Mouse (Mus musculus) natural killer cell, adult 2 months (primary cell): ENCODE results near the gene Ccdc181.
A peak's percentile ranks its signal among the peaks of the same experiment; 100 is the strongest.

Experiments
- DNase-seq, 2 experiments: peaks; one replicate each; pipeline ENCODE4 v3.0.0; 2022; ENCODE audit warnings: low spot score in 2 of 2

The Ccdc181 gene

GRCm38 (mm10) chr1:164284007-164284406, 8.6 kb downstream of the Ccdc181 start:
- no peak for DNase-seq

- no peak for DNase-seq
These were observed 12.0 kb downstream of the Ccdc181 start for GRCm38 (mm10) chr1:164287406-164287805.

DNA sequence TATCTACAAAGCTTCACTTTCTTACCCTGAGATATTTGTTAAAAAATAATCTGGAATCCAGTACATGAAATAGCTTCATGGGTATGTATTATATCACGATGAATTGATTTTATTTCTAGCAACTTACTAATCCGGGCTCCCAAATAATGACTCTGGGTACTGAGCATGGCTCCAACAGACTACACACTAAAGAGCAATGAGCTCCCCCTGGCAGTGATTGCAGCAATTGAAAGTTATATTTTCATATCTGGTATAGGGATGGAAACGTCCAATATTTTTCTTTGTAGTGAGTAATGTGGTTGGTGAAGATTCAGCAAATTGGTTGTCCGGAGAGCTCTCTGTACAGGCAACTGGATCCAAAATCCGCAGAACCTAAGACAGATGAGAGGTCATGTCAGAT, 16.7 kb downstream of the Ccdc181 start:
- DNase-seq, result no peak

DNA sequence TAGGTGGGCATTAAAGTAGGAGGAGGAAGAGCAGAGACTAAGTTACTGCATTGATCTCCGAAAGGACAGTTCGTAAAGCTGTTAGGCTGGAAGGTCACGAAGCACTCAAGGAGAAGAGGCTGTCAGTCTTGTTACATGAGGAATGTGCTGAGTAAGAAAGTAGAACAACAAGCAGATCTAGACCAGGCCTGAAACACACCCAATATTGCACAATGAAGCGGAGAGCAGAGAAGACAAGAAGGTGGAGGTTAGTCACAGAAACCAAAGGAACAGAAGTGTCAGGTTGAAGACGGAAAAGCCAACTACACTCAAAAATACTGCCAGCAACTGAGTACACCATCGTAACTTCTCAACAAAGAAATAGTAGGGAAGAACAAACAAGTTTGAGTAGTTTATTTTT, 18.7 kb downstream of the Ccdc181 start:
- DNase-seq, result no peak

DNA sequence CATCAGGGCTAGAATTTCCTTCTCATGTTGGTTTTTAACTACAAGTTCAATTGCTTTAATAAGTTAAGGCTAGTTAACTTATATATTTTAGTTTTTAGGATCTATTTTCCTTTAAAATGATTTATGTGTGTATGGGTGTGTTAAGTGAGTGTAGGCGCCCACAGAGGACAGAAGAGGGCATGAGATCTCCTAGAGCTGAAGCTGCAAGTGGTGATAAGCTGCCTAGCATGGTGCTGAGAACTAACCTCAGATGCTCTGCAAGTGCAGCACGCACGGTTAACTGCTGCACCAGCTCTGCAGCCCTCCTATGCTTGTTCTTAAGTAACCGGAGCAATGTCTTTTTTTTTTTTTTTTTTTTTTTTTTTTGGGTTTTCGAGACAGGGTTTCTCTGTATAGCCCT, 21.1 kb downstream of the Ccdc181 start:
- no peak for DNase-seq

GRCm38 (mm10) chr1:164301949-164302348, 26.6 kb downstream of the Ccdc181 start:
- DNase-seq, result no peak

DNA sequence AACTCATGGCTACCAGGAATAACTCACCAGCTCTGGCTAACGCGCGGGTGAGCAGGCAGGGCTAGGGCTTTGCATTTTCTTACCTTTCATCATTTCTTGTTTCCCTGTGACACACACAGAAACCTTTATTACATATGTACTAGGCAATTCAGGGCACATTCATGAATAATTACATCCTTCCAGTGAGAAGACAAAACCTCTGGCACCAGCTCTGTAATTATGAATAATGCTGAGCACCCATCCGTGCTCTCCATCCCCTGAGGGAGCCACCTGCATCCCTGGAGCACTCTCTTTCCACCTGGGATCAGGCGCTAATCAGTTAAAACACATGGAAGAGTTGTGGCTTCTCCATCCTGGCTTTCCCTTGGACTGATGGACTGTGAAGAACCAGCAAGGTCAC, 28.4 kb downstream of the Ccdc181 start, which contains the start of gene Nme7:
Gene Nme7 (plus strand): TSS at position 301 of the 400 bp plus-strand sequence.
- DNase-seq, result no peak

DNA sequence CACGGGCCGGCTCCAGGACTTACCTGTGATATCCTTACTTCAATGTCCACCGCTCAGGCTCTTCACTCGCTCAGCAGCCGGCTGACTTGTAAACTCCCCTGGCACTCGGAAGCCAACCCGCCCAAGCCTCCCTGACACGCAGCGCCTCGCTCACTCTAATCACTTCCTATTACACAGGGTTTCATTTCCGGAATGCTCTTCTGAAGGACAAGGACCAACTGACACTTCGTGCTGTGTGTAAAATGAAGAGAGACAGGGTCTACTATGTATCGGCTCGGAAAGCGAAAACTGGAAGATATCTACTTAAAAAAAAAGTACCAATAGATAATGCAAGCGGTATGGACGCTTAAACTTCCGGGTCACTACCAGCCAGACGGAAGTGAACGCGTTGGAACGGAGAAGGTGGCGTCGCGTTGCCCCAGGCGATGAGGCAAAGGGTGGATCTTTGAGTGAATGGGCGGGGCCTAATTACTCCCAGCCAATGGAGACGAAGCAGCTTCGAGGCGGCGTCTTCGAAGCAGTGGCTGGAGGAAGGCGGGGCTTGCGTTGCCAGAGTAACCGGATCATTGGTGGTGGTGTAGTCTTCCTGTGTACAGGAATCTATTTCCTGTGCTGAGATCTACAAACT, 31.9 kb downstream of the Ccdc181 start, which contains the start of gene Blzf1:
Gene Blzf1 (minus strand): TSS at position 366 of the 628 bp plus-strand sequence.
- DNase-seq, result peak; percentile 95 to 96

DNA sequence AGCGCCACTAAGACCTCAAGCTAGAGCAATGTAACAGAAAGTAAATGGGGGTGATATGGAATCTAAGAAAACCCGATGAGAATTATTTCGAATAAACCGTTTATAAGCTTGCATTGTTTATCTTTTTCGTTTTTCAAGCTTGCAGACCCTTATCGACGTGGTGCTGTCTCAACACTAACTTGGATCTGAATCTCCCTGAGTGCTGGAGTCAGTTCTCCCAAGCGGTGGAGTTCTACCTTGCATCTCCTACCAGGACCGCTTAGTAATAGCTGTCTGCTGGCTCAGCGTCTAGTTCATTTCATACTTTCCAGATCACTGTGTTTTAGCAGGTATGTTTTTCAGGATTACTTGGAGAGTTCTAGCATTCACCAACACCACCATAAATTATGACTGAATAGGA, 32.5 kb downstream of the Ccdc181 start:
- no peak for DNase-seq

DNA sequence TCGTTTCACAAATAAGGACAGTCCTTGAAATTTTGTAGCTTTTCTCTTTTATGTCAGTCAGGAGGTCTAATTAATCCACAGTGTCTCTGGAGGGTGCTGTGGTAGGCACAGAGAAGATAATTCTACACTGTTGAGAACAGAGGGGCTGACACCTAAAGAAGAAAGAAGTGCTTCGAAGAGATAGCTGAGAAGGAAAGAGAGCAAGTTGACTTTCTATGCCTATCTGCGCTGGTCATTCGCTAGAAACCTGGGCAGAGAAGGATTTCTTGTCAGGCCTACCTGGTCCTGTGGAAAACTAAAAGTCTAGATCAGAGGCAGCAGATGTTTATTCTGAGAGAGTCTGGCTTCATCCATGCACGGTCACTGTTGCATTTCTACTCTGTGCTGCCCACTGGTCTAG, 38.7 kb downstream of the Ccdc181 start:
- no peak for DNase-seq

DNA sequence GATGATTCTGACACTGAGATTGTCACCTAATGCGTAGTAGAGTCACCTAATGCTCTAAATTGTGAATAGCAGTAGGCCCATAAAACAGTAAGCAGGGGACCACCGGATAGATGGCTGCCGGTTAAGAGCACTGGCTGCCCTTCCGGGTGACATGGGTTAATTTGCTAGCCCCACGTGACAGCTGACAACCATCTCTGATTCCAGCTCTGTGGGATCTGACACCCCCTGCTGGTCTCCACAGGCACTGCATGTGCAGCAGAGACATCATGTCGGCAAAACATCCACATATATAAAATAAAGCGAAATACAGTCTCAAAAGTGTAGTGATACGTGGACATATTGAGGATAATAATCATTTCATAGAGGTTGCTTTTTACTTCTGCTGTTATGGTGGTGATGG, 39.9 kb downstream of the Ccdc181 start:
- peak; percentile 21 to 48 for DNase-seq

- peak; percentile 49 to 67 for DNase-seq
These were observed 41.3 kb downstream of the Ccdc181 start for GRCm38 (mm10) chr1:164316697-164317096.

GRCm38 (mm10) chr1:164317261-164317660, 41.9 kb downstream of the Ccdc181 start:
- DNase-seq, result no peak

DNA sequence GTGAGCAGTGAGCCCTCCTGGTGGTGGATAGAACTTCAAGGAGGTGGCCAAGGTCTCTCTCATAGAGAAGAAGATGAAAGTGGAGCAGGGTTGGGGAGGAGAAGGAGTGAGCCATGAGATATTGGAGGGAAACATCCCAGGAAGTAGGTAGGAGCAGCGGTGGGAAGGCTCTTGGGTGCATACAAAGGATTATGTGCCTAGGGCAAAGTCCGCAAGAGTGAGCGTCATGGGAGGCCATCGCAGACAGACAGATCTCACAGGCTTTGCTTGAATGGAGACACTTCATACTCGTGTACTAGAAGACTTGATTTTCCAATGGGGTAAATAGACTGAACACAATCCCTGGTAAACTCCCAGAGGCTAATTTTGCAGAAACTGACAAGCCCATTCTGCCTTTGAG, 43.1 kb downstream of the Ccdc181 start:
- DNase-seq, result no peak

DNA sequence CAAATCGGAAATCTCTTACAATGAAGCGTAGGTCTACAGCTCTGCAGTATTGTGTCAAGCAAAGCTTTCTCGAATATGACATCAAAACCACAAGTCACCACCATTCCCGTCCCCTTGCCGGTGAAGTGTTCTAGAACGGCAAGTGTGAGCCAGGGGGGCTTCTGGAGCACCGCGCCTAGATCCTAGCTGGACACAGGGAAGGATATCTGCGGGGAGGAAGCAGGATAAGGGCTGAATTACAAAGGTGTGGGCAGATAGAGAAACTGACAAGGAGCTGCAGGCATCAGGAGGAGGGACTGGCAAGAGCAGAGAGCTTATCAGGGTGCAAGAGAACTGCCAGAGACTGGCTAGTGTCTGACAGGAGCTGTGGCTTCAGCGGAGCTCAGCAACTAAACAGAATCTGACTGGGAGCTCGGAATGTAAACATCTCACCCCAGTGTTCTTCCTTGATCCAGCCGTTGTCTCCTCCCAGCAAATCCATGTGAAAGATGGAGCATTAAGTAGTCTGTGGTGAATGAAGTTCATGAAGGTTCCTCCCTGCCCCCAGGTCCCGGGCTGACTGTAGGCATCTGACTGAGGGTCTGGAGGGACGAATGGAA, 44.3 kb downstream of the Ccdc181 start:
- DNase-seq, result no peak

GRCm38 (mm10) chr1:164320731-164321130, 45.3 kb downstream of the Ccdc181 start:
- DNase-seq, result no peak

GRCm38 (mm10) chr1:164321408-164321807, 46.0 kb downstream of the Ccdc181 start:
- no peak for DNase-seq

DNA sequence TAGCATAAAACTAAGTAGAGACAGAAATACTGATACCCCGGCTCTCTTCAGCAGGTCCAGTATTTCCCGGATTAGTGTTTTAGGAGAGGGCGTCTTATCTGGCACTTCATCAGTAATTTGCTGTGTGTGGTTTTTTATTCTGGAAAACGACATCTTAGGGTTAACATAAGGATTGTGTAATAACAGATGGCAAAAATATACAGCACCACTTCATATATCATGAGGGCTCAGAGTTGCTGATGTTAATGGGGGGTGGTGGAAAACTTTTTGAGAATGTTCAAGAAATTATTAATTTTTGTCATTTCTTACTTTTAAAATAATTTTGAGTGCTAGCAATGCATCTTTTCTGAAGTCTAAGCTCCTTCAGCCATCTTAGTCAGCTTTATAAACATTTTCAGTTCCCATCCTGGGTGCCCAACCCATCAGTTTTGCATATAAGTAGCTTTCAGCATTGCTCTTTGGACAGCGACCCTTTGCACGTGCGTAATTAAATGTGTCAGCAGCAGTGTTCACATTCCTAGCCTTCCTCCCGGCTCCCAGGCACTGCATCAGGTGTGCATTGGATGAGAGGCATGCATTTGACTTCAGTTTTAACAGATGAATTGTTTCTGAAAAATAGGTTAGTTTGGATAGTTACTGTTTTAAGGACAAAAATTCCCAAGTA, 47.7 kb downstream of the Ccdc181 start:
- no peak for DNase-seq

DNA sequence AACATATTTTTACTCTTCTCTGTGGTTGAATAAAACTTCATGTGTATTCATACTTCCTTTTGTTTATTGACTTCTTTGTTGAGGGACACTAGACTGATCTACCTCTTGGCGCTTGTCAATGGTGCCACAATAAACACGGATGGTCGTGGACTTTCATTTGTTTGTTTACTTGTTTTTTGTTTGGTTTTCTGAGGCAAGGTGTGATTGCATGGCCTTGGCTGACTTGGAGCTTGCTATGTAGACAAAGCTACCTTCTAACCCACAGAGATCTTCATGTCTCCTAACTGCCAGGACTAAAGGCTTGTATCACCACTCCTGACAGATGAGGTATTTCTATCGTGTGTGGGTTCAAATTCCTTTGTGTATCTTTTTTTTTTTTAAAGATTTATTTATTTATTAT, 48.8 kb downstream of the Ccdc181 start:
- no peak for DNase-seq

DNA sequence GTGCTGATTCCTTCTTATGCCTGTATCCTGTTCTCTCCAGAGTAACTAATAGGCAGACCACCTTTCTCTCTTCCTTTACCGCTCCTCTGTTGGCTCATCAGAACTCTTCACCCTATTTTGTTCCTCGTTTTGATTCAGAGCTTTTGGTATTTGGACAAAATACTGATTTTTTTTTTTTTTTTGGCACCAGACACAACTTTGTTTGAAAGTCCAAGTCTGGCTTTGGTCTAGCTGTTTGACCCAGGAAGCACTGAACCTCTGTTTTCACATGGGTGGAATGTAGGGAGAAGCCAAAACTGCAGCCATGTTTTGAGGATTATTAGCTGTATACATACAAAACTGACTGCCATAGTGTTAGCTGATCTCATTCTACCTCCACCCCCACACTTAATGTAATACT, 49.5 kb downstream of the Ccdc181 start:
- DNase-seq, result no peak

GRCm38 (mm10) chr1:164326600-164327155, 51.3 kb downstream of the Ccdc181 start:
- DNase-seq, result no peak

- no peak for DNase-seq
These were observed 52.4 kb downstream of the Ccdc181 start for GRCm38 (mm10) chr1:164327764-164328163.

DNA sequence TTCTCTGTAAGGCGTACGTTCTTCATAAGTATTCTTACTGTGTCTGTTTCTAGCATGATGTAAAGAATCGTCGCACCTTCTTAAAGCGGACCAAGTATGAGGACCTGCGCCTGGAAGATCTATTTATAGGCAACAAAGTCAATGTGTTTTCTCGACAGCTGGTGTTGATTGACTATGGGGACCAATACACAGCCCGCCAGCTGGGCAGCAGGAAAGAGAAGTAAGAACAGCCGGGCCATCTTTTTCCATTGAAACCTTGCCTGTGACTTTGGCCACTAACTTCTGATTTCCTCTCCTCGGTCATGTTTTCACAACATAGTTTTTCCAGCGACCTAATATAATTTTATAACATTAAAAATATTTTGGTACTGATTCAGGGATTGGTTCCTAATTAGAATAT, 57.2 kb downstream of the Ccdc181 start:
- DNase-seq, result no peak
